Mouse (Mus musculus) kidney, adult 9 months (tissue): ENCODE data around the gene Cic.
"Not testable (repeated sequence)": the region's sequence is repeated elsewhere in the genome, so short reads cannot be mapped to it uniquely, and the experiment has no call there.

Experiments
- DNase-seq: peaks from one replicate; pipeline ENCODE4 v3.0.0; 2022

Gene Cic

GRCm38 (mm10) chr7:25309425-25309824 is 41.9 kb downstream of the Cic start:
- no peak for DNase-seq

GRCm38 (mm10) chr7:25311193-25311592 is 43.7 kb downstream of the Cic start:
- no peak for DNase-seq

- DNase-seq, result no peak
Observed at GRCm38 (mm10) chr7:25313325-25313724, 45.8 kb downstream of the Cic start.

- no peak for DNase-seq
Observed at GRCm38 (mm10) chr7:25314606-25315305, 47.3 kb downstream of the Cic start.

- peak; percentile 22 for DNase-seq
Observed at GRCm38 (mm10) chr7:25315306-25316041, 48.0 kb downstream of the Cic start.

GRCm38 (mm10) chr7:25316532-25317445 is 49.3 kb downstream of the Cic start, which contains the start of gene Megf8:
Gene Megf8, plus strand, starts transcription at chr7:25317164.
- peak; percentile 99 for DNase-seq

DNA sequence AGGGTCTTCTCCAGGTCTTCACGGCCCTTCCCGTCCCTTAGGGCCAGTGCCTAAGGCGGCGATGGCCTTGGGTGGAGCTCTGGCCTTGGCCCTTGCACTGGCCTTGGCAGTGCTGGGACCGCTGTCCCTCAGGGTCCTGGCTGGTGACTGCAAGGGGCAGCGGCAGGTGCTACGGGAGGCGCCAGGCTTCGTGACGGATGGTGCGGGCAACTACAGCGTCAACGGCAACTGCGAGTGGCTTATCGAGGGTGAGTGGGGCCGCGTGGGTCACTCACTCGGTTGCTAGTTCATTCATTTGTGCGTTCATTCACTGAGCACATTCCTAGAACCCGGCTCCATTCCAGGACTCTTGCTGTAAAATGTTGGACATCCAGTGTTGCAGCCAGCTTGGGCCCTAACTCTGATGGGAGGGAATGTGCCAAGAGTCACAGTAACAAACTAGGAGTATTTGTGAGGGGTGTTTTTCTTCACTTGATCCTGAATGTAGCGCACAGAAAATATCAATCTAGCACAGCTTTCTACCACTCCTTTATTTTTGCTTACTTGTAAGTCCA is 50.0 kb downstream of the Cic start:
- DNase-seq, result no peak

GRCm38 (mm10) chr7:25322058-25322484 is 54.6 kb downstream of the Cic start:
- DNase-seq, result no peak

GRCm38 (mm10) chr7:25323219-25323618 is 55.7 kb downstream of the Cic start:
- no peak for DNase-seq

DNA sequence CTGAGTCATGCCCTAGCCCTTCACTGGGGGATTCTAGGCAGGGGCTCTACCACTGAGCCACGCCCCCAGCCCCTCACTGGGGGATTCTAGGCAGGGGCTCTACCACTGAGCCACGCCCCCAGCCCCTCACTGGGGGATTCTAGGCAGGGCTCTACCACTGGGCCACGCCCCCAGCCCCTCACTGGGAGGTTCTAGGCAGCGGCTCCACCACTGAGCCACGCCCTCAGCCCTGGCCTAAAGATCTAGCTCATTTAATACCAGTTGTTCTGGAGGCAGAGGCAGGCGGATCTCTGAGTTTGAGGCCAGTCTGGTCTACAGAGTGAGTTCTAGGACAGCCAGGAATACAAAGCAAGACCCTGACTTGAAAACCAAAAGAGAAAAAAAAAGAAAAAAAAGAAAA is 57.9 kb downstream of the Cic start:
- DNase-seq, result not testable (repeated sequence)

DNA sequence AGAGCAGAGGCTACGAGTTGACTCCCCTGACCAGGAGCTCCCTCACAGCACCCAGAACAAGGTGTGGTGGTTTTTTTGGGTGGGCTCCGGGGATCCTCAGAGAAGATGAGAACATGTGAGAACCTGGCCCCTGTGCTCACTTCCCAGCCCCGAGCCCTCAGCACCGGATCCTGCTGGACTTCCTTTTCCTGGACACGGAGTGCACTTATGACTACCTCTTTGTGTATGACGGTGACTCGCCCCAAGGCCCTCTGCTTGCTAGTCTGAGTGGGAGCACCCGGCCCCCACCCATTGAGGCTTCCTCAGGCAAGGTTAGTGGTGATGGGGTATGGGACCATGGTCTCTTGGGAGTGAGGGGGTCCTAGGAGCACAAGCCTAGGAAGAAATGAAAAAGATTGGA is 58.7 kb downstream of the Cic start:
- DNase-seq, result no peak

DNA sequence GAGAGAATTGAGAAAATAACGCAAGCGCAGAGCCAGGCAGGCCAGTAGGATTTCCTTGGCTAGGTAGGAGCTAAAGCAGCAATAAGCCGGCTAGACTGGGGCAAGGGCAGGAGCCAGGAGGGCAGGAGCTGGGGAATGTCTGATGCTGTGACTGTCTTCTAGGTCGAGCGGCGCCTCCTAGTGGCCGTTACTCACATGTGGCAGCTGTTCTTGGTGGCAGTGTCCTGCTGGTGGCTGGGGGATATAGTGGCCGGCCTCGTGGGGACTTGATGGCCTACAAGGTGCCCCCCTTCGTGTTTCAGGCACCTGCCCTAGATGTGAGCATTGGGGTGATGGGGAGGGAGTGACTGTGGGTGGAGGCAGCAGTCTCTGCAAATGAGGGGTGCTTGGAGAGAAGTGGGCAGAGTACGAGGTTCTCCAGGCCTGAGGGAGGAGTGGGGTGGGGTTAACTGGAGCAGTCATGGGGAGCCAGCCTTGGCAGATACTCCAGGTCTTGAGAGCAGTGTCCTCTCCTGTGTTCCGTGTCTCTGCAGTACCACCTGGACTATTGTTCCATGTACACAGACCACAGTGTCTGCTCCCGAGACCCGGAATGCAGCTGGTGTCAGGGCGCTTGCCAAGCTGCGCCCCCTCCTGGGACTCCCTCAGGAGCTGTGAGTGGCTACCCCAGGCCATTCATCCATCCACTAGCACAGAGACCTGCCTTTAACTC is 66.2 kb downstream of the Cic start:
- DNase-seq, result peak; percentile 82

GRCm38 (mm10) chr7:25334472-25334871 is 67.0 kb downstream of the Cic start:
- DNase-seq, result no peak

- no peak for DNase-seq
Observed at GRCm38 (mm10) chr7:25339329-25339728, 71.8 kb downstream of the Cic start.

GRCm38 (mm10) chr7:25341000-25341784 is 73.7 kb downstream of the Cic start:
- no peak for DNase-seq
